Mouse (Mus musculus) kidney, adult 2 months (tissue): ENCODE measurements at regions not wholly inside any gene's neighbourhood (a gene's known extent, or its start where the extent isn't known, plus 50 kb on each side); places are given as distances from the start of the nearest gene placed in this dataset.

Experiments used
- DNase-seq: peaks from one replicate; pipeline ENCODE4 v3.0.0; 2021
- H3K27ac ChIP-seq: fragments of 200-500 bp; 2 replicates; pipeline ENCODE4 v1.5.1; 2012; ENCODE audit warnings: low read depth, low read length, control low read depth, inconsistent platforms; ENCODE audit not compliant: insufficient read depth
- H3K27me3 ChIP-seq: fragments of 200-500 bp; replicated peaks from 2 replicates; pipeline ENCODE4 v1.6.1; 2012; ENCODE audit warnings: mild to moderate bottlenecking, moderate library complexity, low read length, inconsistent platforms; ENCODE audit not compliant: control insufficient read depth, insufficient read depth
- H3K36me3 ChIP-seq: fragments of 200-500 bp; 2 replicates; pipeline ENCODE4 v1.6.1; 2012; ENCODE audit warnings: mild to moderate bottlenecking, moderate library complexity, low read length, inconsistent platforms; ENCODE audit not compliant: control insufficient read depth, insufficient read depth
- H3K4me1 ChIP-seq: fragments of 200-500 bp; 2 replicates; pipeline ENCODE4 v1.6.1; 2011; ENCODE audit warnings: low read length; ENCODE audit not compliant: control insufficient read depth, insufficient read depth
- H3K4me3 ChIP-seq: fragments of 200-500 bp; 2 replicates; pipeline ENCODE4 v1.5.1; 2011; ENCODE audit warnings: mild to moderate bottlenecking, low read depth, low read length, control low read depth; ENCODE audit not compliant: insufficient read depth
- CTCF ChIP-seq: fragments of 200-500 bp; conservative IDR thresholded peaks from 2 replicates; pipeline ENCODE4 v1.5.1; 2011; ENCODE audit warnings: low read depth, mild to moderate bottlenecking, control low read depth, low read length, moderate library complexity, mixed read lengths; ENCODE audit not compliant: insufficient read depth, insufficient read length
- POLR2A ChIP-seq: fragments of 200-500 bp; IDR thresholded peaks from one replicate; pipeline ENCODE4 v1.6.1; 2011; ENCODE audit warnings: low read depth, low read length, control low read depth
- WGBS: fragments of 180-500 bp; shearing (Covaris S2); methylation state at CpG from one replicate; pipeline ENCODE4 v1.1.7; 2018; 5-methylcytosine and 5-hydroxymethylcytosine counted together

DNA sequence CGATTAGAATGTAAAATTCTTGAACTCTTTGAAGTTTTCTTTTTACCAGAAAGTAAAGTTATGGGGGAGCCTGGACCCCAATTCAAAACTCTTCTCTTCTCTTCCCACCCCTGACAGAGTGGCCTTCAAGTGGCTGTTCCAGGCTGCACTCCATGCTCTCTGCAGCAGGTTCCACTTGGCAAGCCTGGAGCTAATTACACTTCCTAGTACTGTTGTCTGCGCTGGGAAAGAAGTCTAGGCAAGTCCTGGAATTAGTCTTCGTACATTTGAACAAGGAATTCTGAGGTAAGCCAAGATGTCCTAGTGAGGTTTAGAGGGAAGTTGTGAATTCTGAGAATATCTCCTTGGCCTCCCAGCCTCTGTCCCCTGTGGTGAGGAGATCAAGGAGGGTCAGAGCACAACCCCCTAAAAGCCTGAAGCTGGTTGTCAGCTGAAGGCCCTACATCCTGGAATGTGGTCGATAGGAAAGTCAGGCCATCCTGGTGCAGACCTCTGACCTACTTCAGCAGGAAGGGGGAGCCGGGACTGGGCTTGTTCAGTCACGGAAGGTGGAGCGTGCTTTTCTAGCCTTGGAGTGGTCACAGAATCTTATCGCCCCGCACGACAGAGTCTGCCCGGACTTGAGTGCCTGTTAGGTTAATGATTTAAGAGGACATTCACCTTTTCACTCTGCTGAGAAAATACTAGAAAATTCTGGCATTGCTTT is 59.6 kb upstream of the Agps start:
- Histone ChIP-seq H3K27me3 (no peaks in the 10 kb centered on the region), H3K4me3 (no peak overlapping the region), H3K27ac (peak overlapping the region; percentile 95), H3K4me1 (peaks cover 31% of the 10 kb centered on the region), H3K36me3 (no peaks in the 10 kb centered on the region)
- 18% methylated on average over 11 of the region's 11 CpGs for WGBS
- peak; percentile 86 for DNase-seq
- TF ChIP-seq CTCF, result no peak
- no peak for TF ChIP-seq POLR2A

DNA sequence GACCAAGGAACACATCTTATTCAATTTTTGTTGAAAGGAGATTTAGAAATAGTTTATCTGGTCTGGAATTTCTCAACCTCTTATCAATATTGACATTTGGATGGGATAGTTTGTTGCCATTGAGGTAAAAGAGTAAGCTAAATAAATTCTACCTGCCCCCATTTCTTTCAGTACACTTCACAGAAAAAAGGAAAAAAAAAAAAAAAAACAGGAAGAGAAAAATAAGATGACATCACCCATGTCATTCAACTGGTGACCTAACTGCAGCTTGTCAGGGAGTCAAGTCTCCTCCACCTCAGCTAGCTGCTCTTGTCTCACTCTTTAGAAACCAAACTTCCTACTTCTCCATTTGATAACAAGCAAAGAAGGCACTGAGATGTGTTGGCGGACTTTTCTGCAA is 61.3 kb upstream of the Agps start:
- WGBS, result 97% methylated on average over 1 of the region's 1 CpGs
- no peak for TF ChIP-seq POLR2A
- TF ChIP-seq CTCF, result no peak
- Histone ChIP-seq H3K27me3 (no peaks in the 10 kb centered on the region), H3K27ac (no peak overlapping the region), H3K4me1 (peaks cover 30% of the 10 kb centered on the region), H3K4me3 (no peak overlapping the region), H3K36me3 (no peaks in the 10 kb centered on the region)
- DNase-seq, result no peak

DNA sequence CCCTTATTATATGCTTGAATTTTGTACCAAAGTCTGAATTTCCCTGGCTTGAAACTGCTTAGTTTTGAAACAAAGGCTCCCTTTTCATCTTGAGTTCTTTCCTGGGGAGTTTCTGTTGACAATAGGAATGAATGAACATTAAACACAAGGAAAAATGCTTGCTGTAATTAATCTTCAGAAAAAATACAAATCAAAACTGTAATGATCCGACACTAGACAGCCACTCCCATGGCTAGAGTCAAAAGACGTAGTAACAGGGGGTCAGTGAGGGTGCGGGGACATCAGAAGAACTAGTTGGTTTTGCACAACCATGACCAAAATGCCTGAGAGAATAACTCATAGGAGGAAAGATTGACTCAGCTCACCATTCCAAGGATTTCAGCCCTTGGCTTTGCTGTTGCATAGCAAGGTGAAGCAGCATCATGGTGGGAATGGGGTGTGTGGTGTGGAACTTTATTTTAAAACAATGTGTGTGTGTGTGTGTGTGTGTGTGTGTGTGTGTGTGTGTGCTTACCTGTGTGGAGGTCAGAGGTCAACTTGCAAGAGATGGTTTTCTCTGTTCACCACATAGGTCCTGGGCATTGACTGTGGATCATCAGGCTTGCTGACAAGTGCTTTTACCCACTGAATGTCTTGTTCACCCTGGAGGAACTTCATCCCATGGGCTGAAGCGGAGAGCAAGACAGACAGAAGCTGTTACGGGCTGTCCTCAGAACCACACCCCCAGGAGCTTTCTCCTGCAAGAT is 63.2 kb upstream of the Agps start:
- TF ChIP-seq CTCF, result no peak
- TF ChIP-seq POLR2A, result no peak
- H3K4me3 ChIP-seq, result no peak overlapping the region
- H3K4me1 ChIP-seq, result peaks cover 30% of the 10 kb centered on the region
- no peaks in the 10 kb centered on the region for H3K36me3 ChIP-seq
- H3K27ac ChIP-seq, result peak overlapping the region; percentile 86; the same call in 1 of the 2 replicates
- no peaks in the 10 kb centered on the region for H3K27me3 ChIP-seq
- WGBS, result 59% methylated on average over 5 of the region's 5 CpGs
- DNase-seq, result no peak

DNA sequence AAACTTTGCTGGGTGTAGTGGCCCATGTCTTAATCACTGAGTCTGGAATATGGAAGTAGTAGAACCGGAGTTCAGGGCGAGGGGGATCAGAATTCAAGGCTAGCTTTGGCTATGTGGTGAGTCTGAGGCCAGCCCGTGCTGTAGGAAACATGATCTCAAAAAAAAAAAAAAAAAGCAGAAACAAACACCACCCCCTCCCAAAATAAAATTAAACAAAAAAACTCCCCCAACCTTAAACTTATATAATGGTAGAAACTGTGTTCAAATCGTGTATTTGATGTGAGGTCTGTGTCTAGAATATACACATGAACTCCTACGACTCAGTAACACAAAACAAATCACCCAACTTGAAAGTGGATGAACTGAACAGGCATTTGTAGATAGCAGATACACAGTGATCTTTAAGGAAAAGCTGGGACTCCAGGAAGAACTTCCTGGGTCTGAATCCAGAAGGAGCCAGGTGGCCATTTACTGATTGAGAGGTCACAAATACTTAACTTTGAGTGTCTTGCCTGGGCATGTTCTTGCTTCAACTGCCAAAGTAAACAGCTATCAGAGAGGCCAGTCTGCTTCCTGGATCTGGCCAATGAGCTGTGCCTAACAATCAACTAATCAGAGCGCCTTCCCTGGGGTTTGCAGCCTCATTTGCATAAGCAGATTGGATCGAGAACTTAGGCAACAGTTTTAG is 63.6 kb upstream of the Nfe2l2 start:
- Histone ChIP-seq H3K4me1 (peaks cover 23% of the 10 kb centered on the region), H3K4me3 (no peak overlapping the region), H3K27me3 (no peaks in the 10 kb centered on the region), H3K36me3 (no peaks in the 10 kb centered on the region), H3K27ac (peak overlapping the region; percentile 86)
- DNase-seq, result peak; percentile 87
- 39% methylated on average over 7 of the region's 7 CpGs for WGBS
- TF ChIP-seq CTCF (no peak), POLR2A (no peak)

DNA sequence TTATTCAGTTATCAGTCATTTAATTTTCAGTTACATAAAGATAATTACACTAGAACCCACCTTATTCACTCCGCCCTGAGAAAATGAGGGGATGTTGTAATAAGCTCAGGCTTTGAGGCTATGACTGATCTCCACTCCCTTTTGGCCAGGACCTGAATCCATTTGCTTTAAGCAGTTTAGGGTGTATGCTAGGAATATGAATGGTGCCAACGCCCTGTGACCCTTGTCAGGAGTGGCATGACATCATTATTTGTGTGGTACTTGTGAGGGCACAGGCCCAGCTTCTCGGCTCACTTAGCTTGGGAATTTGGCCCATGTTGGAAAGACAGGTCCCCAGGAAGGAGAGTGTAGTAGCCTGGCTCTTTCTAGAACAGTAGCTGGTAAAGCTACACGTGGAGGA is 61.0 kb upstream of the Nfe2l2 start:
- Histone ChIP-seq H3K4me3 (no peak overlapping the region), H3K4me1 (peaks cover 15% of the 10 kb centered on the region; the same call in 1 of the 2 replicates), H3K36me3 (no peaks in the 10 kb centered on the region), H3K27me3 (no peaks in the 10 kb centered on the region), H3K27ac (no peak overlapping the region)
- DNase-seq, result peak; percentile 38
- TF ChIP-seq CTCF, result no peak
- TF ChIP-seq POLR2A, result no peak
- 53% methylated on average over 4 of the region's 4 CpGs for WGBS

DNA sequence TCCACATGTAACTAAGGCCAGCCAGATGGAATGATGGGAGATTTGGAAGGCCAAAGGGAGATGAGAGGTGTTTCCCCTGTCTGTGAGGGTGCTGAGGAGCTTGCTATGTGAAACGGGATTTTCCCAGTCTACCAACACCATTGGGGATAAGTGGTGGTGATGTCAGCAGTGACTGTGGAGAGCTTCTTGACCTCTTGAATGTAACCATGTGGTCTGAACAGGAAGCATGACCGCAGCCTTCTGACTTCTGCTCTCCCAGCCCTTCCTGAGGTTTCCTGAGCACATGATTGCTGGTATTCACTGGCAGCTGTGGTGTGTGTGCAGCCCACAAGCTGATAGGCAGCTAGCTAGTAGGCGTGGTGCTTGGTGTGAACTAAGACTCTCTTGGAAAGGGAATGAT is 58.8 kb upstream of the Nfe2l2 start:
- TF ChIP-seq CTCF (no peak), POLR2A (no peak)
- Histone ChIP-seq H3K27ac (no peak overlapping the region), H3K4me1 (peaks cover 12% of the 10 kb centered on the region; the same call in 1 of the 2 replicates), H3K4me3 (no peak overlapping the region), H3K27me3 (no peaks in the 10 kb centered on the region), H3K36me3 (no peaks in the 10 kb centered on the region)
- WGBS, result 60% methylated on average over 3 of the region's 3 CpGs
- peak; percentile 72 for DNase-seq

DNA sequence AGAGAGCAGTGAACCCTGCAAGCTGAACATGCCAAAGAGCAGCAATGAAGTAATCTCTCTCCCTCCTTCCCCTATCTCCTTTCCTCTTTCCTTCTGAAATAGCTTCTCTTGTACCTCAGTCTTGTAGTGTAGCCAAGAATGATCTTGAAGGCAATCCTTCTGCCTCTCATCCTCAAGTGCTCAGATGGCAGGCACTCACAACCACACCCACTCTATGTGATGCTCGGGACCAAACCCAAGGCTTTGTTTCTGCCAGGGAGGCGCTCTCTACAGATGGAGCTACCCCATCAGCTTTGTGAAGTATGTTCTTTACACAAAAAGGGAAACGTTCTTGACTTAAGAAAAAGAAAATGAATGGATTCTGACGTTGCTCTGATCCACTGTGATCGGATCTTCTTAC is 57.6 kb upstream of the Nfe2l2 start:
- Histone ChIP-seq H3K27ac (no peak overlapping the region), H3K4me1 (peaks cover 4% of the 10 kb centered on the region; the same call in 1 of the 2 replicates), H3K4me3 (no peak overlapping the region), H3K36me3 (no peaks in the 10 kb centered on the region), H3K27me3 (no peaks in the 10 kb centered on the region)
- TF ChIP-seq POLR2A, result no peak
- TF ChIP-seq CTCF, result no peak
- 90% methylated on average over 5 of the region's 5 CpGs for WGBS
- no peak for DNase-seq
